Mouse (Mus musculus): Measurements from ENCODE around the gene Fastkd5. TPM values are rescaled to one million over a fixed set of nuclear protein-coding genes. Genes with fewer than 3 reads are reported as not detected.

The Fastkd5 gene
- 3.7 and 4.8 TPM in 2 replicates for polyA plus RNA-seq (2012; rRNA removed)

DNA sequence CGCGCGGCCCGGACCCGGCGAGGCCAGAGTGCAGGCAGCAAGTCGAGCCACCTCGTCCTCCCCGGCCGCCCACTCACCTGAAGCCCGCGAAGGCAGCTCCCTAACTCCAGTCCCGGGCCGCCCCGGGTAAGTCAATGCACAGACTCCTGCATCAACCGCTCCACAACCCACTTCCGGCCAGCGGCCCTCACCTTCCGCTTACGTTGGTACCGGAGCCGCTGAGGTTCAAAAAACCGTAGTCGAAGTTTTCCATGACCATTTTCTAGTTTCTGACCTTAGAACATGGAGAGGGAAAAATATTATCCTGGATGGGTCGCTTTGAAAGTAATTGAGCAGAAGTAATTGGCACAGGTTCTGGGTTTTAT, at the start of gene Fastkd5, which contains the start of gene Ubox5:
Fastkd5 (minus strand) TSS at position 189 of the 365 bp plus-strand sequence.
Ubox5 (minus strand) TSS at position 200 of the 365 bp plus-strand sequence.
- TF ChIP-seq CTCF (IDR thresholded peaks at IDR 0.05; ENCODE audit: extremely low read depth, insufficient read depth, low read length) (no peak), POLR2A (IDR thresholded peaks at IDR 0.05; ENCODE audit: extremely low read depth, insufficient read depth, low read length) (peak; percentile 49; the same call in 1 of the 2 replicates)

DNA sequence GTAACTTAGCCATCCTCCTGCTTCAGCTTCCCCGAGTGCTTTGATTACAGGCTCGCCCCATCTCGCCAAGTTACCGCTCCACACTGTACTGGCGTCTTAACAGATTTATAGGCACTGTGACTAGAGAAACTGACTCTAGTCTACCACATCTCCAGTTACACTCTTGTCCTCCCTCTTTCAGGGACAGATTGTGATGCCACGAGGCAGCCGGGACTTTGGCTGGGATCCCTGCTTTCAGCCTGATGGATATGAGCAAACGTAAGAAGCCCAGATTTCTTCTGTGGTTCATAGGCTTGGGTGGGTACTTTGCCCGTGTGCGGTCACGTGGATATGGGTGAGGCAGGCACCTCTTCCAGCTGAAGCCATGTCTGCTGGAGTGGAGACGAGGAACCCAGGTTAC, 49.3 kb upstream of the Fastkd5 start:
- TF ChIP-seq POLR2A (IDR thresholded peaks at IDR 0.05; ENCODE audit: extremely low read depth, insufficient read depth, low read length), result no peak
- no peak for TF ChIP-seq CTCF (IDR thresholded peaks at IDR 0.05; ENCODE audit: extremely low read depth, insufficient read depth, low read length)
- no peak overlapping the region for H3K4me3 ChIP-seq (ENCODE audit: insufficient read depth, low read length)
- H3K27ac ChIP-seq (ENCODE audit: insufficient read depth, low read length), result no peak overlapping the region
- no peaks in the 10 kb centered on the region for H3K4me1 ChIP-seq (ENCODE audit: control insufficient read depth, insufficient read depth, low read length)

More for the DNA sequence above, at the start of gene Fastkd5, which contains the start of gene Ubox5:
- 0 out of 2 replicates have a peak within 1 kb of the TSS, but pooled peaks have one; percentile 15 for H3K27ac ChIP-seq (ENCODE audit: insufficient read depth, low read length)
- H3K4me1 ChIP-seq (ENCODE audit: control insufficient read depth, insufficient read depth, low read length), result peaks cover 1% of the 10 kb centered on the region; the same call in 1 of the 2 replicates
- H3K4me3 ChIP-seq (ENCODE audit: insufficient read depth, low read length), result peak within 1 kb of the TSS; percentile 92

DNA sequence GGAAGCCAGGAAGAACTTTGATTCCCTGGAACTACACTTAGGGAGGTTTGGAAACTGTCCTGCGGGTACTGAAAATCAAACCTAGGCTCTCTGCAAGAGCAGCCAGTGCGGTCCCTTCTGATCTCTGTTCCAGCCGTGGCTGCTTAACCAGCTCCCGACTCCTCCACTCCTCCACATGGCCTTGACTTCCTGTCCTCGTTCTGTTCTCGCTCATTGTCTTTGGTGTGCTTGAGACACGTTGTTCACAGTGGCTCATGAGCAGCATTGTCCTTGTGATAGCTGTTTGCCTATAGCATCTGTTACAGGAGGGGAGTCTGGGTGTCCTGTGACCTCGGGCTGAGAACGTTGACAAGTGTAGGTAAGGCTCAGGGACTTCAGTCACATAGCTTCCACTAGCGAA, 47.4 kb upstream of the Fastkd5 start:
- H3K4me3 ChIP-seq (ENCODE audit: insufficient read depth, low read length), result no peak overlapping the region
- H3K4me1 ChIP-seq (ENCODE audit: control insufficient read depth, insufficient read depth, low read length), result no peaks in the 10 kb centered on the region
- H3K27ac ChIP-seq (ENCODE audit: insufficient read depth, low read length), result no peak overlapping the region
- no peak for TF ChIP-seq CTCF (IDR thresholded peaks at IDR 0.05; ENCODE audit: extremely low read depth, insufficient read depth, low read length)
- no peak for TF ChIP-seq POLR2A (IDR thresholded peaks at IDR 0.05; ENCODE audit: extremely low read depth, insufficient read depth, low read length)

DNA sequence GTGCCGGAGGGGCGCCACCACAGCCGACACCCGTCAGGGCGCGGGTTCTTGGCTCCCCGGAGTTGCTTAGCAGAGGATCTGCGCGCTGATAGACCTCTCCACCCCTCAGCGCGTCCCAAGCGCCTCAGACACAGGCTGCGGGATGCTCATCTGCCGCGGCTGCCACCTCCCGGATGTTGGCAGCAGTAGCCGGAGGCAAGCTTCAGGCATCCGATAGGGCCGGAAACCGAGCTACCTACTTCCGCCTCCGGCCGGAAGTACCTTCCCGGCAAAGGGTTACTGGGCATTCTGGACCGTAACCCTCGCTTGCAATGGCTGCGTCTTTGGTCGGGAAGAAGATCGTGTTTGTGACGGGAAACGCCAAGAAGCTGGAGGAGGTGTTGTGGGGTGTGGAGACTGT, 37.7 kb upstream of the Fastkd5 start, which contains the start of gene Itpa:
Itpa (plus strand) TSS at position 52 of the 400 bp plus-strand sequence.
- Histone ChIP-seq H3K27ac (ENCODE audit: insufficient read depth, low read length) (peak within 1 kb of the TSS; percentile 79), H3K4me3 (ENCODE audit: insufficient read depth, low read length) (peak within 1 kb of the TSS; percentile 84), H3K4me1 (ENCODE audit: control insufficient read depth, insufficient read depth, low read length) (peaks cover 3% of the 10 kb centered on the region; the same call in 1 of the 2 replicates)
- TF ChIP-seq POLR2A (IDR thresholded peaks at IDR 0.05; ENCODE audit: extremely low read depth, insufficient read depth, low read length), result peak; percentile 86
- no peak for TF ChIP-seq CTCF (IDR thresholded peaks at IDR 0.05; ENCODE audit: extremely low read depth, insufficient read depth, low read length)

DNA sequence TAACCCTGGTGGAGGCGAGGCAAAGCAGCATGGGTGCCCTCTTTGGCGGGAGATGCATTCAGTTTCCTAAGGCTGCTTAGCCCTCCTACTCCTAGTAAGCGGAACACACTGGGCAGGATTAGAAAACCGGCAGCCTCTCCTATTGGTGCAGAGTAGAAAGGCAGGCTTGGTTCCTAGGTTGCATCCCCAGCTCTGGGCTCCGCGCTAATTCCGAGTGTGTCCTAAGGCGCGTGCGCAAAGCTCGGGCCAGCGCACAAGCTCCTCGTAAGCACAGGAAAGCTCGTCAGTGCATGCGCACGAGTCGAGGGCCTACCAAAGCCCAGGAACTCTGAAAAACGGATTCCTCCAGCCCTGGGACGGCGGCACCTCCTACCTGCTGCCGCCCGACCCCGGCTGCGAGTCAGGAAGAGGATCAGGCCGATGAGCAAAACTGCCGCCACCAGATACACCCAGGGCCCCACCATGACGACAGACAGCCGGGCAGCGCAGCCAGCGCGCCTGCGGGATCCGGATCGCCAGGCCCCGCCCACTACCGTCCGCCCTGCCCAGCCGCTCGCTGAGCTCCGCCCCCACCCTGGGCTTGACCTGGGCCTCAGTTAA, 34.4 kb upstream of the Fastkd5 start, which contains the start of gene Ddrgk1:
Ddrgk1 (minus strand) TSS at position 558 of the 600 bp plus-strand sequence.
- Histone ChIP-seq H3K4me3 (ENCODE audit: insufficient read depth, low read length) (peak within 1 kb of the TSS; percentile 39), H3K4me1 (ENCODE audit: control insufficient read depth, insufficient read depth, low read length) (peaks cover 3% of the 10 kb centered on the region; the same call in 1 of the 2 replicates), H3K27ac (ENCODE audit: insufficient read depth, low read length) (peak within 1 kb of the TSS; percentile 97)
- TF ChIP-seq POLR2A (IDR thresholded peaks at IDR 0.05; ENCODE audit: extremely low read depth, insufficient read depth, low read length) (peak; percentile 80; the same call in 1 of the 2 replicates), CTCF (IDR thresholded peaks at IDR 0.05; ENCODE audit: extremely low read depth, insufficient read depth, low read length) (peak; percentile 21; the same call in 1 of the 2 replicates)

DNA sequence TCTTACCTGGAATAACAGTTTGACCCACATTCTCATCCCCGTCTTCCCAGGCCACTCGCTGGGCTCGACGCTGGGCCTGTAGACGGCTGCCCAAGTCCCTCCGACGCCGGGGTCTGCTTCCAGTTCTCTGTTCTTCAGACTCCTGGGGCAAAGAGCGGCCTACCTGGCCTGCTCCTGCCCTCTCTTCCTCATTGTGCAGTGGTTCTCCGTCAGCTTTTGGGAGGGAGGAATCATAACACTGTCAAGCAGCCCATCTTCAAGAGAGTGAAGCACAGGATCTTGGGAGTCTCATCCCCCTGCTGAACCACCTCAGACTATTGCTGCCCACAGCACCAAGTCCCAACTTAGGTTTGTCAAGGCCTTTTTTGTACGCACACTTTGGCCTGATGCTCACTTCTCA, 33.5 kb upstream of the Fastkd5 start:
- TF ChIP-seq POLR2A (IDR thresholded peaks at IDR 0.05; ENCODE audit: extremely low read depth, insufficient read depth, low read length) (no peak), CTCF (IDR thresholded peaks at IDR 0.05; ENCODE audit: extremely low read depth, insufficient read depth, low read length) (no peak)
- Histone ChIP-seq H3K4me1 (ENCODE audit: control insufficient read depth, insufficient read depth, low read length) (peaks cover 3% of the 10 kb centered on the region; the same call in 1 of the 2 replicates), H3K4me3 (ENCODE audit: insufficient read depth, low read length) (peak overlapping the region; percentile 39; the same call in 1 of the 2 replicates), H3K27ac (ENCODE audit: insufficient read depth, low read length) (no peak overlapping the region)

DNA sequence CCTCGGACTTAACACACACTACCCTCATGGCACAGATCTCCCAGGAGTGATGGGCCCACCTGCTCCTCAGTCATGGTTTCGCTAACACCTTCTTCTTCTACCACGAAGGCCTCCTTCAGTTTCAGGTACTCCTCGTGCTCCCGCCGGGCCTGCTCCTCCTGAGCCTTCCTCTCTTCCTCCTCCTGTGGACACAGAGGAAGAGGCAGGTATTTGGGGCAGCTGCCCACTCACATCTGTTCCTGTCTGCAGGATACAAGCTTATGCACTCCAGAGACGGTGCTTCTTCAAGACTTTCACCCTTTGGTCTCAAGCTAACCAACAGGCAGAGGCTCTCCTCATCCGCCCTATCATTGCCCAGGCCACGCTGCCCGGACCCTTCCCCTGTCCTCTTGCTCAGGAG, 28.7 kb upstream of the Fastkd5 start:
- no peak overlapping the region for H3K4me3 ChIP-seq (ENCODE audit: insufficient read depth, low read length)
- H3K27ac ChIP-seq (ENCODE audit: insufficient read depth, low read length), result peak overlapping the region; percentile 75

DNA sequence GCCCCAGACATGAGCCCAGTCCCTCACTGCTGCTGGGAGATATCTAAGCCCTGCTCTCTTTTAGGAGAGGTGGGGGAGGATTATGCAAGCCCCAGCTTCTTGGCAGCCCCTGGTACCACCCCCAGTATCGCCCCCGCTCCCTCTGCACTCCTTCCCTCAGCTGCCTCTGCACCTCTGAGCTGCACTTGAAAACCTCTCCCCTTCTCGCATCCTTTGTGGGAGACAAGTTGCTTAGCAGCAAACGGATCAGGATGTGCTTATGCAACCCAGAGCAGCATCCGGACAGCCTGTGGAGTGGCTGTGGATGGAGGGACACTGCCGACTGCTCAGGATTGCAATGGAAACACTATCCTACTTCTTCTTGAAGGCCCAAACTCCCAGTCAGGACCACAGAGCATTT, 27.7 kb upstream of the Fastkd5 start:
- H3K4me1 ChIP-seq (ENCODE audit: control insufficient read depth, insufficient read depth, low read length), result peaks cover 4% of the 10 kb centered on the region; the same call in 1 of the 2 replicates
- peak overlapping the region; percentile 94 for H3K27ac ChIP-seq (ENCODE audit: insufficient read depth, low read length)
- no peak overlapping the region for H3K4me3 ChIP-seq (ENCODE audit: insufficient read depth, low read length)
- TF ChIP-seq CTCF (IDR thresholded peaks at IDR 0.05; ENCODE audit: extremely low read depth, insufficient read depth, low read length), result no peak
- 0 out of 2 replicates have a peak, but pooled peaks have one; percentile 11 for TF ChIP-seq POLR2A (IDR thresholded peaks at IDR 0.05; ENCODE audit: extremely low read depth, insufficient read depth, low read length)

More for the DNA sequence above, 28.7 kb upstream of the Fastkd5 start:
- TF ChIP-seq CTCF (IDR thresholded peaks at IDR 0.05; ENCODE audit: extremely low read depth, insufficient read depth, low read length), result no peak
- TF ChIP-seq POLR2A (IDR thresholded peaks at IDR 0.05; ENCODE audit: extremely low read depth, insufficient read depth, low read length), result no peak
- H3K4me1 ChIP-seq (ENCODE audit: control insufficient read depth, insufficient read depth, low read length), result peaks cover 5% of the 10 kb centered on the region; the same call in 1 of the 2 replicates

DNA sequence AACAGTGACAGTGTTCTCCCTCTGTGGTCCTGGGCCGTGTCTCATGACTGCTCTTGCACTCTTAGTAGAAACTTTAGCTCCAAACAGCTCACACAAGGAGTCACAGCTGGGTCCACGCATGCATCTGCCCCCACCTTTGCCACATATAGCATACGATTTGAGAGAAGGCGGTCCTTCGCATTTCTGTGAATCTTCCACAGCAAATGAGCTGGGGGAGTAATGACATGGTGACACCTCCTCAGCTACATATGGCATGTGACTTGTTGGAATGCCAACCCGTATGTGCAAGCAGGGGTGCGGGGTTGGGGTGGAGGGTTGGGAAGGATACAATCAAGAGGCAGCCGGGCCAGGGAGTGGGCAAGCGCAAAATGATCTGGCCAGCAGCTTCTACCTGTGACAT, 26.7 kb upstream of the Fastkd5 start:
- TF ChIP-seq CTCF (IDR thresholded peaks at IDR 0.05; ENCODE audit: extremely low read depth, insufficient read depth, low read length) (no peak), POLR2A (IDR thresholded peaks at IDR 0.05; ENCODE audit: extremely low read depth, insufficient read depth, low read length) (no peak)
- no peak overlapping the region for H3K4me3 ChIP-seq (ENCODE audit: insufficient read depth, low read length)
- H3K27ac ChIP-seq (ENCODE audit: insufficient read depth, low read length), result peak overlapping the region; percentile 94
- H3K4me1 ChIP-seq (ENCODE audit: control insufficient read depth, insufficient read depth, low read length), result peaks cover 4% of the 10 kb centered on the region; the same call in 1 of the 2 replicates
